Mouse (Mus musculus): ENCODE data around the gene 4930512M02Rik. TPM values are rescaled to one million over a fixed set of nuclear protein-coding genes. Genes with fewer than 3 reads are reported as not detected.

4930512M02Rik gene
- total RNA-seq (2023), result not detected

GRCm38 (mm10) chr11:11627735-11628134 lies at the start of gene 4930512M02Rik:
Gene 4930512M02Rik, minus strand, starts transcription at chr11:11627835.

Other genes starting within 250 kb of the 4930512M02Rik start
- 1 to 10 TPM in 1 of 2 experiments, under 1 TPM in 1; 0.61 to 2.3 TPM for gene Spata48, start 165.7 kb downstream of the 4930512M02Rik start, total RNA-seq (2023)
- under 1 TPM; 0.10 to 0.30 TPM for gene Zpbp, start 165.4 kb downstream of the 4930512M02Rik start, total RNA-seq (2023)
- gene Ikzf1, start 57.2 kb upstream of the 4930512M02Rik start, total RNA-seq (2023), result 100 to 1,000 TPM; 255 to 264 TPM
- gene Fignl1, start 181.1 kb upstream of the 4930512M02Rik start, total RNA-seq (2023), result under 1 TPM; 0.45 to 0.61 TPM

Measured in monocyte, adult 59 days (primary cell).